Mouse (Mus musculus) E14TG2a.4 (cell line): ENCODE measurements around the gene Myl6.

Experiments
- CTCF ChIP-seq: conservative IDR thresholded peaks from 2 replicates; pipeline ENCODE4 v1.5.1; 2014; ENCODE audit warnings: low read length
- NANOG ChIP-seq: IDR thresholded peaks from 2 replicates; pipeline ENCODE4 v1.6.1; 2014; ENCODE audit warnings: borderline replicate concordance, low read length, mixed read lengths
- POU5F1 ChIP-seq: IDR thresholded peaks from 2 replicates; pipeline ENCODE4 v1.6.1; 2014; ENCODE audit warnings: low read length, borderline replicate concordance

- TF ChIP-seq CTCF = no peak
- TF ChIP-seq NANOG = no peak
- no peak for TF ChIP-seq POU5F1
These were observed 4.2 kb downstream of the Myl6 start for GRCm38 (mm10) chr10:128489785-128490184.
